Mouse (Mus musculus): ENCODE data around the gene Acsf2.
A peak's percentile ranks its signal among the peaks of the same experiment; 100 is the strongest.

The Acsf2 gene

DNA sequence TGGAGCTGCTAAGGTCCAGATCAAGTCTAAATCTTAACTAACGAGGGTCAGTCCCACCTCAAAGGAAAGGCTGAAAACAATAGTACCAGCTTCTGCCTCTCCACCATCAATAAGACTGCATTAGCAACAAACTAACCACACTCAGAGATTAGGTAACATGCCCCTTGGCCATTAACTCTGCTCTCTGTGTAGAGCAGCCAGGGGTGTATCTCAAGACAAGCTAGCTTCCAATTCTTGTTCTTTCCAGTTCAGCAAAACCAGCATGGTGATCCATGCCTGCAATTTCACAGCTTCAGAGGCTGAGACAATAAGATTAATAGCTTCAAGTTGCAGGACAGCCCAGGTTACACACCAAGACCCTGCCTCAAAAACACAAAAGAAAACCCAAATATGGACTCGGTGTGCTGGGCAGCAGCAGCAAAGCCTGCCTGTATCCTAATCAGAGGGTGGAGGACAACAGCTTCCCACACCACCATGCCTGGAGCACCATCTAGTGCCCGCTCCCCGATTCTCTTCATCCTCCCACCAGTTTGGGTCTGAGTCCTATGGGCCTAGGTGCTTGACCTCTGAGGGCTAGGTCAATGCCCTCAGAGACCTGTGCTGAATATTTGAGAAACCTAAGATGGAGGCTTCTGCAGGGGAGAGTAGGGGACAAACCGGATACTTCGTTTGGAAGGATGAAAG lies 3.1 kb downstream of the Acsf2 start:
- DNase-seq (ENCODE audit: low spot score in 2 of 2) = no peak

- no peak for DNase-seq (ENCODE audit: low spot score in 2 of 2)
Measured at GRCm38 (mm10) chr11:94597319-94597718, 4.4 kb downstream of the Acsf2 start.

DNA sequence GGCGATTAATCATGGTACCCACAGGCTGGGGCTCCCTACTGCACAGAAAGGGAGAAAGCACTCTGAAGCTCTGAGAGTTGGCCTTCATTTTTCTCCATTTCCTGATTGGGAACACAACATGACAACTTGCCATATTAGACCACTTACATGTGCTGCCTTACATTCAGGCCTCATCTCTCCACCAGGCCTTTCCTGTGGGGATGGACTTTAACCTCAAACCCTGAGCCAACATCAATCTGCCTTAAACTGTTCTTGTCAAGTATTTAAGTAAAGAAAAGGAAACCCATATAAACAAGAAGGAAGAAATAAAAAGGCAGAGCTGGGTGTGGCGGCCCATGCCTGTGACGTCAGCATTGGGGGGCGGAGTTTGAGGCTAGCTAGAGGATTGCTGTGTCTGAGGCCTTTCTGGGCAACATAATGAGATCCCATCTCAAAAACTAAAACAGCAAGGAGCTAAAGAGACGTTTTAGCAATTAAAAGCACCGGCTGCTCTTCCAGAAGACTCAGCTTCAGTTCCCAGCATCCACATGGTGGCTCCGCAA lies 5.3 kb downstream of the Acsf2 start:
- no peak for DNase-seq (ENCODE audit: low spot score in 2 of 2)

DNA sequence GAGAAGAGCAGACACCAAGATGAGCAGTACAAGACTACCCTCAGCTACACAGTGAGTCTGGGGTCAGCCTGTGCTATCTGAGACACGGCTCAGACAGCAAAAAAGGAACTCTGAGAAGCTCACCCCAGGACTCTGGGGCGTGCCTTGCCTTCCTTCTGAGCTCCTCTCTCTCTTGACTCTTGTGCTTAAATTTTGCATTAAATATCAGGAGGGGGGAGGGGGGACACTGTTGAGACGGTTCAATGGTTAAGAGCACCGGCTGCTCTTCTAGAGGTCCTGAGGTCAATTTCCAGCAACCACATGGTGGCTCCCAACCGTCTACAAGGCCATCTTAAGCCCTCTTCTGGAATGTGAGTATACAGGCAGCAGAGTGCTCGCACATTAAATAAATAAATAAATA lies 14.2 kb downstream of the Acsf2 start:
- no peak for DNase-seq (ENCODE audit: low spot score in 2 of 2)

DNA sequence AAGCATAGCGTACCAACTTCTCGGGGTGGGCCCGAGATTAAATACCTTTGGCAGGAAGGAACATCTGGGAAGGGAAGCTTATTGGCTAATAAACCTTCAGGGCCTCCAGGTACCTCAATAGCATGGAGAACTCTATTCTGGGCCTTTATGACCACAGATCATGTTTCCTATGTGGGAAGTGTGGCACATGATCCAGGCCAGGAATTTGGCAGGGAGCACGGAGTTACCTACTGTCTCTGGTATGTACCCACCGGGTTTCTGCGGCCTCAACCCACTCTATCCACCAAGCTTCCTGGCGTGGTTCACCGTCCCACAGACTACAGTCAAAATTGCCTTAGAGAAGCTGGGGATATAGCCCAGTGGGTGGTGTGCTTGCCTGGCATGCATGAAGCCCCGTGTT lies 16.6 kb downstream of the Acsf2 start:
- no peak for DNase-seq (ENCODE audit: low spot score in 2 of 2)

DNA sequence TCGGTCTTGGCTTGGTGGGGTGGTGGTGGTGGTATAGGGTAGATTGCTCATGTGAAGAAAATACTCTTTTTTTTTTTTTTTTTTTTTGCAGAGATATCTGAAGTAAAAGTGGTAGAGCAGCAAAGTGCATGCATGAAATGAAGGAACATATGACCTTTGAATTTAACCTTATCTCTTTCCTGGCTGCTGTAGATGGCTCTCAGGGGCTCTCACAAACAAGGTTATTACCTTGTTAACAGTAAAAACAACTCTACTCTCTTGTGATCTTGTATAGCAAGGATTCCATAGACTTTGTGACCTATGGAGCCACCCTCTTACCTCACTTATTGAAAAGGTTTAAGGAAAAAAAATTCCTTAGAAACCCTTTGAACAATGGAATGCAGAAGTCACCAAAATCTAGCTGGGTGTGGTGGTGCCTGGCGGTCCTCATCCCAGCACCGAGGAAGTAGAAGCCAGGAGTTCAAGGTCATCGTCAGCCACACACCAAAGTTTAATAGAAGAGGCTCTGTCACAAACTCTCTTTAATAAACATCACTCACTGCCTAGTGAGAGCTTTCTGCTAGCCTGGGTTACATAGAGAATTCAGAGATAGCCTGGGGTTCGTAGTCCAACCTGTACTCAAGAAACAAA lies 21.4 kb downstream of the Acsf2 start:
- DNase-seq (ENCODE audit: low spot score in 2 of 2) = no peak

GRCm38 (mm10) chr11:94576361-94576760 lies 25.3 kb downstream of the Acsf2 start:
- no peak for DNase-seq (ENCODE audit: low spot score in 2 of 2)

GRCm38 (mm10) chr11:94575036-94575435 lies 26.6 kb downstream of the Acsf2 start:
- DNase-seq (ENCODE audit: low spot score in 2 of 2) = no peak

GRCm38 (mm10) chr11:94574560-94574959 lies 27.1 kb downstream of the Acsf2 start:
- DNase-seq (ENCODE audit: low spot score in 2 of 2) = no peak

- no peak for DNase-seq (ENCODE audit: low spot score in 2 of 2)
Measured at GRCm38 (mm10) chr11:94571850-94572249, 29.8 kb downstream of the Acsf2 start.

GRCm38 (mm10) chr11:94570612-94571011 lies 31.1 kb downstream of the Acsf2 start:
- DNase-seq (ENCODE audit: low spot score in 2 of 2) = no peak

DNA sequence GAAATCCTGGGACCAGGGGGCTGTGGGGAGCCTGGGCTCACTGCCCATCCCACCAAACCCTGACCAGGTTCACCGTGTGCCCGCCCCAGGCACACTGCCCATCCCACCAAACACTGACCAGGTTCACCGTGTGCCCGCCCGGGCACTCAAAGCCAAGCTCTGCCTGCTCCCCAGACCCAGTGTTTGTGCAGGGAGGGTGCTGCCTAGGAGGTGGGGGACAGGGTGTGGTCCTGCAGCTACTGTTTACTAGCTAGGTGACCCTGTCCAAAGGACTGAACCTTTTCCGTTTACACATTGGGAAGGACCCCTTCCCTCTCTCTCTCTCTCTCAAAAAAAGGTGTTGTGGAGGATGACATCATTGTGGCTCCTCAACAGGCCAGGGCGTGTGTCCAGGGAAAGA lies 34.3 kb downstream of the Acsf2 start:
- no peak for DNase-seq (ENCODE audit: low spot score in 2 of 2)

GRCm38 (mm10) chr11:94566534-94566933 lies 35.1 kb downstream of the Acsf2 start:
- no peak for DNase-seq (ENCODE audit: low spot score in 2 of 2)

DNA sequence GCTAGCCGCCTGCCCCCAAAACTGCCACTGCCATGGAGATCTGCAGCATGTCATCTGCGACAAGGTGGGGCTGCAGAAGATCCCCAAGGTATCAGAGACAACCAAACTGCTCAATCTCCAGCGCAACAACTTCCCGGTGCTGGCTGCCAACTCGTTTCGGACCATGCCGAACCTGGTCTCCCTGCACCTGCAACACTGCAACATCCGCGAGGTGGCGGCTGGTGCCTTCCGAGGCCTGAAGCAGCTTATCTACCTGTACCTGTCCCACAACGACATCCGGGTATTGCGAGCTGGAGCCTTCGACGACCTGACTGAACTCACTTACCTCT lies 36.6 kb downstream of the Acsf2 start:
- DNase-seq (ENCODE audit: low spot score in 2 of 2) = no peak

DNA sequence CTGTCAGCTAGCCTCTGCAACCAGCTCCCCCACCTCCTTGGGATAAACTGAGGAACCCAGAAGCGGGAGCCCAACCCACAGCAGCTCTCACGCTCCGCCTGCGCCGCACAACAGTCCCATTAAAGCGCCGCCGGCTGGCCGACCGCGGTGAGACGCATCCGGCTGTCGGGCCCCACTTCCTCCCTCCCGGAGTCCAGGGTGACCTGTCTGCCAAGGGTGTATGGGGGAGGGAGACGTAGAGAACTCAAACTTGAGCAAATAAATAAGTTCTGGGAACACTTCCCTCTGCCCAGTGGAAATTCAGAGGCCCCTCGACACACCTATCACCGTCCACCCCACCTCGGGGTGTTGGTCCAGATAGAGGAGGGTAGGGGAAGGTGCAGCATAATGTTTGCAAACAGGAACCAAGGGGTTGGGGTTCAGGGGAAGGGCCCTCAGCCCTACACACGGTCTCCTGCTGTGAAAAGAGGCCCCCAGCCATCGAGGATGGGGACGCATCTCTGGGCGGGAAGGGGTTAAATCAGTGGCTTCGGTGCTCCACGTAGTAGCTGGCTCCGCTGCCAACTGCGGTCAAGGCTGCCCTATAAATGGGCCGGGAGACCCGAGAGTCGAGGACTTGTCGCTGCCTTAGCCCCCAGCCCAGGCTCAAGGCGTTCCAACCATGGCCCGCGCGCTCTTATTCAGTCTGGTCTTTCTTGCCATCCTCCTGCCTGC lies 37.1 kb downstream of the Acsf2 start, which contains the start of gene Chad:
TSS of gene Chad (plus strand) at position 611 of the 714 bp plus-strand sequence.
- peak in 1 of 2 experiments; percentile 48 for DNase-seq (ENCODE audit: low spot score in 2 of 2)

DNA sequence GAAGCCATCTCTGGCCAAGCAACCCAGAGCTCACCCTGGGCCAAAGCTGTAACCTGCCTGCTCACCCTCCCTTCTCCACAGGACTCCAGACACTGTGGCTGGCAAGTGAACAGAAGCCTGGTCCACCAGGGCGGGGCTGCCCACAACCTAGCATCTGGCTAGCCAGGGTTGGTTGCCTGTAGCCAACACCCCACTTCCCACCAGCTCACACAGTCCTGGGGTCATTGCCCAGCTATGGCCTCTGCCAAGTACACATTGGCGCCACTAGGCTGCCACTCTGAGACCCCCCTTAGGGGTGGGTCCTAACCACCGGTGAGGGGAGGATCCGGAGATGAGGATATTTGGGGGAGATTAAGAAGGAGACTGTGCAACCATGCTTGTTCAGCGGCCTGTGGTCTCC lies 37.9 kb downstream of the Acsf2 start:
- no peak for DNase-seq (ENCODE audit: low spot score in 2 of 2)

- no peak for DNase-seq (ENCODE audit: low spot score in 2 of 2)
Measured at GRCm38 (mm10) chr11:94563383-94563782, 38.3 kb downstream of the Acsf2 start.

GRCm38 (mm10) chr11:94558226-94558625 lies 43.4 kb downstream of the Acsf2 start:
- no peak for DNase-seq (ENCODE audit: low spot score in 2 of 2)

- DNase-seq (ENCODE audit: low spot score in 2 of 2) = no peak
Measured at GRCm38 (mm10) chr11:94550442-94550744, 51.3 kb downstream of the Acsf2 start.

GRCm38 (mm10) chr11:94549691-94550441 lies 51.8 kb downstream of the Acsf2 start:
- no peak for DNase-seq (ENCODE audit: low spot score in 2 of 2)

- DNase-seq (ENCODE audit: low spot score in 2 of 2) = peak; percentile 93
Measured at GRCm38 (mm10) chr11:94548888-94549690, 52.6 kb downstream of the Acsf2 start, which contains the start of gene Rsad1. Gene Rsad1 (minus strand): TSS chr11:94549255.
